Mouse (Mus musculus): ENCODE results near the gene Mxi1. TPM values are rescaled to one million over a fixed set of nuclear protein-coding genes. Genes with fewer than 3 reads are reported as not detected.

The Mxi1 gene
- polyA plus RNA-seq, 1 experiment from 2014 or later = 59.6 TPM

DNA sequence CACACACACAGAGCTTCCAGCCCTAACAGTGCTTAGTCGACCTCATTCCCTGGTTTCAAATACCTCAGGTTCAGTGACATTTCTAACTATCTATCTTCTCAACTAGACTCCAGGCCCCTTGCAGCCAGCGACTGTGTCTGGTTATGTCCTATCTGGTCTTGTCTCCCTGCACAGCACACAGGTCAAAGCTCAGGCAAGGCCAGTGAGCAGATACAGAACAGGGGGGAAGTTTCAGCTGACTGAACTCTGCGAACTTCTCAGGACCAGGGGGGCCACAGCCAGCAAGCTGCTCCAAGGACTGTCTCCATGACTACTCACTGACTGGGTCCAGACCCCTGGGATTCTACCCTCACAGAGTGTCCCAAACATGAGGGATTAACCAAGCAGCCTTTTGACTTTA is 35.1 kb upstream of the Mxi1 start:
- DNase-seq (ENCODE audit: low spot score) (no peak), ATAC-seq (ENCODE audit: low FRiP score) (no peak)
- no peaks in the 10 kb centered on the region for H3K4me1 ChIP-seq (replicated peaks; ENCODE audit: control insufficient read depth, insufficient read depth, low read length)
- H3K27me3 ChIP-seq (ENCODE audit: control insufficient read depth, insufficient read depth, low read length) = no peaks in the 10 kb centered on the region
- H3K27ac ChIP-seq (ENCODE audit: low read depth, low read length) = no peak overlapping the region
- no peak overlapping the region for H3K9ac ChIP-seq (ENCODE audit: low read depth, low read length)
- H3K9me3 ChIP-seq (ENCODE audit: control insufficient read depth, low read length) = no peaks in the 10 kb centered on the region
- no peaks in the 10 kb centered on the region for H3K36me3 ChIP-seq (ENCODE audit: control insufficient read depth, insufficient read depth, low read length)
- H3K4me2 ChIP-seq (replicated peaks; ENCODE audit: low read depth, low read length) = no peak overlapping the region
- no peak overlapping the region for H3K4me3 ChIP-seq (ENCODE audit: low read depth, low read length)
- WGBS = 44% methylated on average over 3 of the region's 3 CpGs

DNA sequence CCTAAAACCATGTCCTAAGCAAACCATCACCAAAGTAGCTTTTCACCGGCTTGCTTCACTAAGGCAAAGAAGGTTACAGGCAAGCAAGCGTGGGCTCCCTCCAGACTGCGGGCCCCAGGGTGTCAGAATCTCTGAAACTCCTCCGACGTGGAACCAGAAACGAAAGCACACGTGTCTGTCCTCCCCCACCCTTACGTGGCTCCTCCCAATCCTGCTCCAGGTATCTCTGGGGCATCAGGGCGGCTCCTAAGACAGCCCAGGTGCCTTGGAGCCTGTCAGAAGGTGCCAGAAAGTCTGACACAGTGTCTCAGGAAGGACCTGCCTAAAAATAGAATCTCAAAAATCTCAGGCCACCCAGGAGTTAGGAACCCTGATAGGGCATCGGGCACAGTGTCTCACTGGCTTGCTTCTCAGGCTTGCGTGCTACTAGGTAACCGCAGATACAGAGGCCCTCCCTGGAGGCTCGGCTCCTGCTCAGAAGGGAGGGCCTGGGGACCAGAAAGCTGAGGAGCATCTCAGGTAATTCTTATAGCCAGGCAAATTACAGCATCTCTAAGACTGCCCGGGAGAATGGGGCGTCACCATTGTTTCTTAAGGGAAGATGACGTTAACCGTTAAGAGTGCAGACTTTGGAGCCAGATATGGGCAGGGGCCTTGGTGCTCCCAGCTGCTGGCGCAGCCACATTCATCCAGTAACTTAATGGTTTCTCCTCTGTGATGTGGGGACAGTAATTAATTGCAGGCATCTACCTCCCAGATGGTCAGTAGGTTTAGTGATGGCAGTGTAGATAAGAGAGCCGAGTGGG is 33.2 kb upstream of the Mxi1 start:
- no peaks in the 10 kb centered on the region for H3K9me3 ChIP-seq (ENCODE audit: control insufficient read depth, low read length)

DNA sequence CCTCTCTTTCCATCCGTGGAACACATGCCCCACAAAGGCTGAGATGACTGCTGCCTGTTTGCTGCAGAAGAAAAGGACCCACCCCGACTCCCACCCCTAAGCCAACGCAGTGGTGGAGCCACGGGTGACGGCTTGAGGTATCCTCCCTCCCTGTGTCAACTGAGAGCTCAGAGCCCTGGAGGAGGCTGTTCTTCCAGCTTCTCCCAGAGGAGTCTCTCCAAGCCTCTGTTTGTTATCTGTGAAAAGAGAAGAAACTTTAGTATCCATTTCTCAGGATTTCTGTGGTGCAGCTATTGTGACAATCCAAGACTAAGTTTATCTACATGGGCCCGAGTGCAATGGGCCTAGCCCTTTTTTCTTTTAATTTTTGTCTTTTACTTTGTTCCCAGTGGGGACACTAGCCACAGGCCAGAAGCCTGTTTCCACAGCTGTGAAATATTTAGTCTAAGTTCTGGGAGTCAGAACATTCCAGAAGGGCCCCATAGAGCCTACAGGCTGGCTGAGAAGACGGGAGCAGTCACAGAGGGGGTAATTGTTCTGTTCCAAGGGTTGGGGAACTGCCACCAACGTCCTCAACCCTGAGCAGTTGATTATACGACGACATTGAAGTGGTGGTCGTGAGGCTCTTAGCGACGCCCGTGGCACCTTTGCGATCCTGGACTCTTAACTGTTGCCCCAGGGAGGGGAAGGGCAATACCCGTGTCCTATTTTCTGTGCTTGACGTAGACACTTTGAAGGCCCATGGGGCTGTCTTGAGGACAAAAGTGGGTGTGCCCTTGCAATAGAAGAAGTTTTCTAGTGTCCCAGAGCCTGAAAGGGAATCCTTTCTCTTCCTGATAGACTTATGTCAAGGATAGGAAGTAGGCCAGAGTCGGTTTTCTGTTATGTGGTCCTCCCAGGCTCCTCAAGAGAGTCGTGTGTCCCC is 31.6 kb upstream of the Mxi1 start:
- DNase-seq (ENCODE audit: low spot score) (no peak), ATAC-seq (ENCODE audit: low FRiP score) (no peak)
- Histone ChIP-seq H3K4me3 (ENCODE audit: low read depth, low read length) (no peak overlapping the region), H3K9me3 (ENCODE audit: control insufficient read depth, low read length) (no peaks in the 10 kb centered on the region), H3K27me3 (ENCODE audit: control insufficient read depth, insufficient read depth, low read length) (no peaks in the 10 kb centered on the region), H3K27ac (ENCODE audit: low read depth, low read length) (no peak overlapping the region), H3K36me3 (ENCODE audit: control insufficient read depth, insufficient read depth, low read length) (no peaks in the 10 kb centered on the region), H3K4me2 (replicated peaks; ENCODE audit: low read depth, low read length) (no peak overlapping the region), H3K4me1 (replicated peaks; ENCODE audit: control insufficient read depth, insufficient read depth, low read length) (no peaks in the 10 kb centered on the region), H3K9ac (ENCODE audit: low read depth, low read length) (no peak overlapping the region)
- WGBS = 75% methylated on average over 19 of the region's 19 CpGs

More for the DNA sequence above, 33.2 kb upstream of the Mxi1 start:
- no peak for DNase-seq (ENCODE audit: low spot score)
- WGBS = 76% methylated on average over 19 of the region's 19 CpGs
- no peak for ATAC-seq (ENCODE audit: low FRiP score)
- Histone ChIP-seq H3K4me3 (ENCODE audit: low read depth, low read length) (no peak overlapping the region), H3K9ac (ENCODE audit: low read depth, low read length) (no peak overlapping the region), H3K36me3 (ENCODE audit: control insufficient read depth, insufficient read depth, low read length) (no peaks in the 10 kb centered on the region), H3K4me2 (replicated peaks; ENCODE audit: low read depth, low read length) (no peak overlapping the region), H3K4me1 (replicated peaks; ENCODE audit: control insufficient read depth, insufficient read depth, low read length) (no peaks in the 10 kb centered on the region), H3K27ac (ENCODE audit: low read depth, low read length) (no peak overlapping the region), H3K27me3 (ENCODE audit: control insufficient read depth, insufficient read depth, low read length) (no peaks in the 10 kb centered on the region)

DNA sequence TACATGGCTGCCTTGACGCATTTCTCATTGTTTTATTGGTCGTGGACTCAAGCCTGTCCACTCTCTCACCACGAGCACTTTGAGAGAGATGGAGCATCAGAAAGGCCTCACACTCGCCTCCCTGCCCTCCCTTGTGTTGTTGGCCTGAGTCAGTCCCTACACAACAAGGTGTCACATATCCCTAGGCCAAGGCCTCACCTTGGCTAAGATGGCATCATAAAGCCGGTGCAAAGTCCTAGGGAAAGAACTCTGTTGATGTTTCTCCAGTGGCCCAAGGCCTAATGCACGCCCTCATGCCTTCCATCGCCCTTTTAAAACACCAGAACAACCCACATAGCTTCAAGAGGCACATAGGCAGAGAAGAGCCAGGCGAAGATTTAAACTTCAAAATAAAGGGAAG is 30.1 kb upstream of the Mxi1 start:
- H3K4me1 ChIP-seq (replicated peaks; ENCODE audit: control insufficient read depth, insufficient read depth, low read length) = no peaks in the 10 kb centered on the region
- H3K9ac ChIP-seq (ENCODE audit: low read depth, low read length) = no peak overlapping the region
- no peak overlapping the region for H3K4me3 ChIP-seq (ENCODE audit: low read depth, low read length)
- no peaks in the 10 kb centered on the region for H3K9me3 ChIP-seq (ENCODE audit: control insufficient read depth, low read length)
- H3K27ac ChIP-seq (ENCODE audit: low read depth, low read length) = no peak overlapping the region
- DNase-seq (ENCODE audit: low spot score) (no peak), ATAC-seq (ENCODE audit: low FRiP score) (no peak)
- no peaks in the 10 kb centered on the region for H3K27me3 ChIP-seq (ENCODE audit: control insufficient read depth, insufficient read depth, low read length)
- no peak overlapping the region for H3K4me2 ChIP-seq (replicated peaks; ENCODE audit: low read depth, low read length)
- no peaks in the 10 kb centered on the region for H3K36me3 ChIP-seq (ENCODE audit: control insufficient read depth, insufficient read depth, low read length)
- 90% methylated on average over 8 of the region's 8 CpGs for WGBS

DNA sequence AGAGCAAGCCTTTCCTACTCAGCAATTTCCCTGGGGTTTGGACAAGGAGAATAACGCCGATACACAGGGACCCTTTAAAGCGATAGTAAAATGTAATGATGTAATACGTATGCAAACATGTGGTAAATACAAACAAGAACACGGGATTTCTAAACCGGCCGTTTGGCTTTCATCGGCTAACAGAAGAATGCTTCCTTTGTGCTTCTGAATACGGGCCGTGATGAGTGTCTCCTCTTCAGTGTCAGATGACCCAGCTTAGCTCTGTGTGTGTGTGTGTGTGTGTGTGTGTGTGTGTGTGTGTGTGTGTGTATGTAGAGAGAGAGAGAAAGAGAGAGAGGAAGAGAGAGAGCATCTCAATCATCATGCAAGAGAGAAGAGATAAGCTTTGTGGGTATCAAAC is 27.7 kb upstream of the Mxi1 start:
- H3K4me3 ChIP-seq (ENCODE audit: low read depth, low read length) = no peak overlapping the region
- whole genome bisulfite sequencing = 65% methylated on average over 10 of the region's 10 CpGs
- no peaks in the 10 kb centered on the region for H3K27me3 ChIP-seq (ENCODE audit: control insufficient read depth, insufficient read depth, low read length)
- no peak overlapping the region for H3K27ac ChIP-seq (ENCODE audit: low read depth, low read length)
- no peak overlapping the region for H3K9ac ChIP-seq (ENCODE audit: low read depth, low read length)
- H3K36me3 ChIP-seq (ENCODE audit: control insufficient read depth, insufficient read depth, low read length) = no peaks in the 10 kb centered on the region
- H3K4me2 ChIP-seq (replicated peaks; ENCODE audit: low read depth, low read length) = no peak overlapping the region
- no peaks in the 10 kb centered on the region for H3K9me3 ChIP-seq (ENCODE audit: control insufficient read depth, low read length)
- ATAC-seq (ENCODE audit: low FRiP score) (no peak), DNase-seq (ENCODE audit: low spot score) (no peak)
- H3K4me1 ChIP-seq (replicated peaks; ENCODE audit: control insufficient read depth, insufficient read depth, low read length) = no peaks in the 10 kb centered on the region

DNA sequence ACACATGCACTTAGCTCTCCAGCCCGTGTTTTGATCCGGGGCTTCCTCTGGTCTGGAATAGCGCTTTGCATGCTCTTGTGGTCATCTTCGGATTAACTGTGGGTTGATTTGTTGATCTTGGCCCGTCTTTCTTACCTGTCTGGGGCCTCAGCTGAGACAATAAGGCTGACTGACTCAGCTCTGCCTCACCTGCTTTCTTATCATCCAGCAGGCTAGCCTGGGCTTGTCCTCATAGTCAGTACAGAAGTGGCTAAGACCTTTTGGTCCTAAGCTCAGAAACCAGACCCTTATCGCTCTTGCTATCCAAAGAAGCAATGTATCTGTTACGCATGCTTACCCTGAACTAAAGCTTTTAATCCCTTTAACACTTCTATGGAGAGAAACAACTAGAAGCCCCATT is 26.6 kb upstream of the Mxi1 start:
- 85% methylated on average over 7 of the region's 7 CpGs for WGBS
- Histone ChIP-seq H3K36me3 (ENCODE audit: control insufficient read depth, insufficient read depth, low read length) (no peaks in the 10 kb centered on the region), H3K4me1 (replicated peaks; ENCODE audit: control insufficient read depth, insufficient read depth, low read length) (no peaks in the 10 kb centered on the region), H3K27ac (ENCODE audit: low read depth, low read length) (no peak overlapping the region), H3K4me3 (ENCODE audit: low read depth, low read length) (no peak overlapping the region), H3K9ac (ENCODE audit: low read depth, low read length) (no peak overlapping the region), H3K9me3 (ENCODE audit: control insufficient read depth, low read length) (no peaks in the 10 kb centered on the region), H3K27me3 (ENCODE audit: control insufficient read depth, insufficient read depth, low read length) (no peaks in the 10 kb centered on the region), H3K4me2 (replicated peaks; ENCODE audit: low read depth, low read length) (no peak overlapping the region)
- ATAC-seq (ENCODE audit: low FRiP score) (no peak), DNase-seq (ENCODE audit: low spot score) (no peak)

DNA sequence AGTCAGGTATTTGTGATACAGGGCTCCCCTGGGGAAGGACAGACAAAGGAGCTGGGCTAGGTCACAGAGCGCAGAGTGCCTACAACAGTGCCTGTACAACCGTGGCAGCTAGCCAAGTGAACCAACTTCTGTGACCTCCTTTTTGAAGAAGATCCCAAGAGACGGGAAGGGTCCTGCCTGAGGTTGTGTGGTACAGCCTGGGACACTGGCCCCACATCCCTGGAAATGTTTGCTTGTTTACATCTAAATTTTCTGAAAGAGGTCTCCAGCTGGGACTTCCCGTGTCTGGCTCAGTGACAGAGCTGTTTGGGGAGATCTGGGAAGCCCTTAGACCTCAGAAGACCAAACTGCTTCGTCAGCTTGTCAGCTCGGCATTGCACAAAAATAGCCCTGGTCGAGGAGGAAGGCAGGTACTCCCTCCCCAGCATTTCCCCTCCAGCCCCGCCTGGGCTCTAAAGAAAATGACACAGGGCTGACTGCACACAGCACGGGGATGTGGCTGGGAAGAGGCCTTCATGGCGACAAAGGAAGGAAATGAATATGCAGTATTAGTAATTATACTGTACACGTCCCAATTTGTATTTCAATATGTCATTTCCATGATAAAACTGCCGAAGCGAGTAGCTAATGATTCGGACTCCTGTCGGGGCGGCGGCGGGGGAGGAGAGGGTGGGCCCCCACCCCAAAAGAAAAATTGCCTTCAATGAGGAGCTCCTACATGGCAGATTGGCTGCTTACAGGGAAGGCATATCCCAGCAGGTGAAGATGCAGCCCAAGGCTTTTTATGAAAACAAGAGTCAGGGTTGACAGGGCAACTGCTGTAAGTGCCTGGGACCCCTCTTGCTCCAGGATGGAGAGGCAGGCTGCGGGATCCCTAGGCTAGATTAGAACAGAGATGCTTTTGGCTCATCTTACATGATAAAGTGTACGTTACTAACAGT is 25.8 kb upstream of the Mxi1 start:
- 31% methylated on average over 20 of the region's 20 CpGs for WGBS
- peak; percentile 47; the same call in 1 of the 2 replicates for ATAC-seq (ENCODE audit: low FRiP score)
- H3K4me2 ChIP-seq (replicated peaks; ENCODE audit: low read depth, low read length) = no peak overlapping the region

More for the DNA sequence above, 25.8 kb upstream of the Mxi1 start:
- no peak overlapping the region for H3K4me3 ChIP-seq (ENCODE audit: low read depth, low read length)
- no peaks in the 10 kb centered on the region for H3K36me3 ChIP-seq (ENCODE audit: control insufficient read depth, insufficient read depth, low read length)
- DNase-seq (ENCODE audit: low spot score) = no peak
- no peaks in the 10 kb centered on the region for H3K4me1 ChIP-seq (replicated peaks; ENCODE audit: control insufficient read depth, insufficient read depth, low read length)
- H3K27me3 ChIP-seq (ENCODE audit: control insufficient read depth, insufficient read depth, low read length) = no peaks in the 10 kb centered on the region
- no peak overlapping the region for H3K9ac ChIP-seq (ENCODE audit: low read depth, low read length)
- H3K9me3 ChIP-seq (ENCODE audit: control insufficient read depth, low read length) = no peaks in the 10 kb centered on the region
- no peak overlapping the region for H3K27ac ChIP-seq (ENCODE audit: low read depth, low read length)

Data from hindbrain, embryonic 11.5 days (tissue).